ENCODE assay signal across 25 mouse cellular contexts in genomic region chr5:34285285-34285684, GRCm38 (mm10). TPM values are rescaled to one million over a fixed set of nuclear protein-coding genes. Genes with fewer than 3 reads are reported as not detected.
DNase-seq lines count a peak whose midpoint lies in the region; TF ChIP-seq lines count a peak whose summit lies in the region.
"Had no signal": no experiment of that assay in that cellular context is flagged by ENCODE, and none has a peak within 500 bp of the region (broad histone marks: within the 10 kb centered on the region; RNA-seq: fewer than 3 reads in every experiment).

No protein-coding gene starts in this region.

- peak overlapping the region; percentile 11 for H3K4me3 ChIP-seq in cortical plate, adult 2 months (ENCODE audit: insufficient read depth, low read length)
- H3K4me3 ChIP-seq: embryonic facial prominence, embryonic 15.5 days; erythroblast, embryonic 14.5 days; heart, embryonic 12.5 days; hindbrain, embryonic 10.5 days; intestine, embryonic 15.5 days had no signal

- DNase-seq in cerebellum, adult 9-10 months = peak; percentile 54
- no peak for DNase-seq in cerebellum, postnatal 4 days (ENCODE audit: low spot score in 2 of 2)
- DNase-seq in MN1 (ENCODE audit: low spot score) (peak; percentile 23), adipocyte (ENCODE audit: low spot score) (no peak)
- no peak for DNase-seq in T-cell, adult 2 months (ENCODE audit: low spot score)
- DNase-seq: adrenal gland, postnatal 10 days; B cell, adult 2 months; cerebellum, adult 8-10 months; cerebellum, postnatal 25 days; embryo, embryonic 11 days; gastrocnemius, postnatal 14 days; kidney, adult 18-20 months had no signal

- H3K4me1 ChIP-seq in cortical plate, adult 2 months (ENCODE audit: control insufficient read depth, insufficient read depth, low read length) = peaks cover 5% of the 10 kb centered on the region

- no peak overlapping the region for H3K27ac ChIP-seq in cortical plate, adult 2 months (ENCODE audit: insufficient read depth, low read length)
- H3K27ac ChIP-seq: embryonic facial prominence, embryonic 15.5 days; hindbrain, embryonic 10.5 days; hindbrain, embryonic 14.5 days; intestine, embryonic 15.5 days had no signal

- no peak for TF ChIP-seq POLR2A in cortical plate, adult 2 months (IDR thresholded peaks at IDR 0.05; ENCODE audit: extremely low read depth, insufficient read depth, low read length)

- TF ChIP-seq CTCF in cortical plate, adult 2 months (IDR thresholded peaks at IDR 0.05; ENCODE audit: extremely low read depth, insufficient read depth, low read length) = no peak

RNA-seq across cellular contexts. Expression of gene Zfyve28, which starts 3.0 kb away (rescaled TPM):
- 42.2 and 43.0 TPM in 2 replicates for polyA plus RNA-seq in cortical plate, adult 2 months (2012; rRNA removed)
- polyA plus RNA-seq: erythroblast, embryonic 14.5 days; G1E had no signal

RNA-seq across cellular contexts. Expression of gene Cfap99, which starts 3.1 kb away (rescaled TPM):
- 0.38 and 0.46 TPM in 2 replicates for polyA plus RNA-seq in cortical plate, adult 2 months (2012; rRNA removed)
- polyA plus RNA-seq: activated CD4-positive, CD25-positive, alpha-beta regulatory T cell, adult 4 months; CD4-positive, CD25-positive, alpha-beta regulatory T cell, adult 4 months; embryonic facial prominence, embryonic 11.5 days; erythroblast, embryonic 14.5 days; forebrain, embryonic 11.5 days; forebrain, embryonic 16.5 days; G1E; hindbrain, embryonic 10.5 days; intestine, embryonic 15.5 days had no signal

RNA-seq across cellular contexts. Expression of gene Rnf4, which starts 50.8 kb away (rescaled TPM):
- 82.6 and 88.2 TPM in 2 replicates for polyA plus RNA-seq in cortical plate, adult 2 months (2012; rRNA removed)

Comparison
In these comparisons a context has a peak if more than half of its experiments do, and no peak if none do; other contexts are left out.
1. DNase-seq: peak in cerebellum, adult 9-10 months (single experiment) and MN1 (single experiment); none in cerebellum, postnatal 4 days (0 of 2), adipocyte (single experiment) and T-cell, adult 2 months (single experiment).